Mouse (Mus musculus): ENCODE data around the gene Cryz. TPM values are rescaled to one million over a fixed set of nuclear protein-coding genes. Genes with fewer than 3 reads are reported as not detected.

Gene Cryz
- polyA plus RNA-seq, 1 experiment from 2014 or later = 15.0 TPM

- Histone ChIP-seq H3K27ac (replicated peaks) (no peak overlapping the region), H3K9me3 (replicated peaks) (no peaks in the 10 kb centered on the region), H3K4me2 (replicated peaks) (no peak overlapping the region), H3K4me3 (replicated peaks) (no peak overlapping the region), H3K9ac (no peak overlapping the region), H3K4me1 (peaks cover 5% of the 10 kb centered on the region), H3K27me3 (peaks cover 12% of the 10 kb centered on the region), H3K36me3 (peaks cover 5% of the 10 kb centered on the region; the same call in 1 of the 2 replicates)
- ATAC-seq (ENCODE audit: insufficient number of reproducible peaks, low FRiP score, low TSS enrichment, low read depth) = no peak
- WGBS = 54% methylated on average over 6 of the region's 6 CpGs
Observed at GRCm38 (mm10) chr3:154573666-154574065, 22.8 kb upstream of the Cryz start.

DNA sequence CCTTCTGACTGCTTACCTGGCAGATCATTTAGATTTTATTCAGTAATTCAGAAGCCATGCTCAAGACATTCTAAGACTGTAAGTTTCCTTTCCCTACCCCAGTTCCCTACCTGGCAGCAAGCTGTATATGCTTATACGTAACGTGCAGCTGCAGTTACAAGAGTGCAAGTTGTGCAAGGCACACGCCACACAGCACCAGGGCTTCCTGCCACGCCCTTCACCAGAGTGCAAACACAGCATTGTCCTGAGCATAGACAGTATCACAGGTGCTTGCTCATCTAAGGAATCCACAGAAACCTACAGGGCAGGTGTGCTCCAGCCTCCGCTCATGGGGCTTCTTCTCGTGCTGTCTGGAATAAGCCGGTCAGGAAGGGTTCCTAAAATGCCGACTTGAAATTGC is 18.6 kb upstream of the Cryz start:
- Histone ChIP-seq H3K4me2 (replicated peaks) (no peak overlapping the region), H3K9me3 (replicated peaks) (no peaks in the 10 kb centered on the region), H3K36me3 (peaks cover 22% of the 10 kb centered on the region), H3K27me3 (no peaks in the 10 kb centered on the region), H3K27ac (replicated peaks) (no peak overlapping the region), H3K9ac (no peak overlapping the region), H3K4me3 (replicated peaks) (no peak overlapping the region), H3K4me1 (no peaks in the 10 kb centered on the region)
- WGBS = 90% methylated on average over 8 of the region's 8 CpGs
- no peak for ATAC-seq (ENCODE audit: insufficient number of reproducible peaks, low FRiP score, low TSS enrichment, low read depth)

DNA sequence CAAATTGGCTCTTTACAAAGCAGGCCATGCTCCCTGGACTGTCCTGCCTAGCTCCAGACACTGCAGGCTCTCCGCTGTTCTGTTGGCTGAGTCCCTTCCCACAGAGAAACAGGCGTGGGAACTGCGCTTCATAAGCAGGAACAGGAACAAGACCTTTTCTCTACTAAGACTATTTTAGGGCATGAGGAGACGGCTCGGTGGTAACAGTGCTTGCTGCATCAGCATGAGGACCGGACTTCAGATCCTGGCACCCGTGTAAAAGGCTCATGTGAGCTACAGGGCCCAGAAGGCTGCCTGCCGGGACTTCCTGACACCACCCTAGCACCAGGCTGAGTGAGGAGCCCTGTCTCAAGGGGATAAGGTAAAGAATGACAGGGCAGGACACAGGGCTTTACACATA is 12.2 kb upstream of the Cryz start:
- Histone ChIP-seq H3K36me3 (peaks cover 25% of the 10 kb centered on the region), H3K27ac (replicated peaks) (no peak overlapping the region), H3K9ac (no peak overlapping the region), H3K4me1 (no peaks in the 10 kb centered on the region), H3K4me3 (replicated peaks) (no peak overlapping the region), H3K27me3 (no peaks in the 10 kb centered on the region), H3K9me3 (replicated peaks) (no peaks in the 10 kb centered on the region), H3K4me2 (replicated peaks) (no peak overlapping the region)
- WGBS = 68% methylated on average over 8 of the region's 8 CpGs
- ATAC-seq (ENCODE audit: insufficient number of reproducible peaks, low FRiP score, low TSS enrichment, low read depth) = no peak

GRCm38 (mm10) chr3:154590971-154591370 is 5.5 kb upstream of the Cryz start:
- 93% methylated on average over 5 of the region's 5 CpGs for WGBS
- peaks cover 48% of the 10 kb centered on the region for H3K36me3 ChIP-seq
- H3K27me3 ChIP-seq = no peaks in the 10 kb centered on the region
- H3K9ac ChIP-seq = no peak overlapping the region
- no peak overlapping the region for H3K27ac ChIP-seq (replicated peaks)
- no peak overlapping the region for H3K4me3 ChIP-seq (replicated peaks)
- no peaks in the 10 kb centered on the region for H3K9me3 ChIP-seq (replicated peaks)
- no peak for ATAC-seq (ENCODE audit: insufficient number of reproducible peaks, low FRiP score, low TSS enrichment, low read depth)
- H3K4me2 ChIP-seq (replicated peaks) = no peak overlapping the region
- H3K4me1 ChIP-seq = no peaks in the 10 kb centered on the region

DNA sequence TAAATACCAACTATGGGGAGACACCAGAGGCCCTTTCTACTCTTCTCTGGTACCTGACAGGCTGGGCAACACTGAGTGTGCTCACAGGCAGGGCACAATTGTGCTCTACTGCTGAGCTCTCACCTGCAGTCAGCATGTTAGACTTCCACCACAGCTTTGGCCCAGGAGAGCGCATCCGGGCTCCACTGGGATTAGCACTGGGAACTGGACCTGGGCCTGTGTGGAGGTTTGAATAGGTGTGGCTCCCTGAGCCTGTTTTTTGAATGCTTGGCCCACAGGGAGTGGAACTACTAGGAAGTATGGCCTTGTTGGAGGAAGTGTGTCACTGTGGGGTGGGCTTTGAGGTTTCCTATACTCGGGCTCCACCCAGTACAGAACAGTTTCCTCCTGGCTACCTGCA is 4.9 kb upstream of the Cryz start:
- no peaks in the 10 kb centered on the region for H3K9me3 ChIP-seq (replicated peaks)
- H3K4me1 ChIP-seq = peaks cover 4% of the 10 kb centered on the region; the same call in 1 of the 2 replicates
- peaks cover 47% of the 10 kb centered on the region for H3K36me3 ChIP-seq
- no peak for ATAC-seq (ENCODE audit: insufficient number of reproducible peaks, low FRiP score, low TSS enrichment, low read depth)
- no peak overlapping the region for H3K9ac ChIP-seq
- H3K4me2 ChIP-seq (replicated peaks) = no peak overlapping the region
- H3K27ac ChIP-seq (replicated peaks) = no peak overlapping the region
- H3K27me3 ChIP-seq = no peaks in the 10 kb centered on the region
- no peak overlapping the region for H3K4me3 ChIP-seq (replicated peaks)
- 91% methylated on average over 3 of the region's 3 CpGs for WGBS

GRCm38 (mm10) chr3:154593596-154593995 is 2.9 kb upstream of the Cryz start:
- H3K9ac ChIP-seq = no peak overlapping the region
- no peak overlapping the region for H3K4me3 ChIP-seq (replicated peaks)
- no peak for ATAC-seq (ENCODE audit: insufficient number of reproducible peaks, low FRiP score, low TSS enrichment, low read depth)
- peaks cover 4% of the 10 kb centered on the region; the same call in 1 of the 2 replicates for H3K4me1 ChIP-seq
- no peaks in the 10 kb centered on the region for H3K9me3 ChIP-seq (replicated peaks)
- 89% methylated on average over 6 of the region's 6 CpGs for WGBS
- peaks cover 47% of the 10 kb centered on the region for H3K36me3 ChIP-seq
- no peak overlapping the region for H3K4me2 ChIP-seq (replicated peaks)
- no peaks in the 10 kb centered on the region for H3K27me3 ChIP-seq
- no peak overlapping the region for H3K27ac ChIP-seq (replicated peaks)

DNA sequence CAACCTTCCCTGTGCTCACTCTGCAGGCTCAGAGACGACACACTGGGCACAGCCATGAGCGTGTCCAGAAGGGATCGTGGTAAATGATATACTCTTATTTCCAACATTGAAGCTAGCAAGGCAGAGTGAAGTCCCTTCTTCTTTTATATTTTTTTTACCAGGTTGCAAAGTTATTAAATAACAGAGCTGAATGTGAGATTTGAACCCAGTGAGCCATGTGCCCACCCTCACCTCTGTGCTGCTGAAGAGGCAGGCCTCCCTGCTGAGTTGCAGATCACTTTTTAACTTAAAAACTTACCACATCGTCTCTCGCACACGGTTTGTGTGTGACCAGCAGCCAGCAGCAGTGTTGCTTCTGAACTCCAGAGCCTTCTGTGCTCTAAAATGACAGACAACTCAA is 2.4 kb upstream of the Cryz start:
- H3K9ac ChIP-seq = no peak overlapping the region
- no peaks in the 10 kb centered on the region for H3K27me3 ChIP-seq
- peaks cover 47% of the 10 kb centered on the region for H3K36me3 ChIP-seq
- WGBS = 90% methylated on average over 6 of the region's 6 CpGs
- ATAC-seq (ENCODE audit: insufficient number of reproducible peaks, low FRiP score, low TSS enrichment, low read depth) = no peak
- H3K27ac ChIP-seq (replicated peaks) = no peak overlapping the region
- peaks cover 4% of the 10 kb centered on the region; the same call in 1 of the 2 replicates for H3K4me1 ChIP-seq
- H3K4me3 ChIP-seq (replicated peaks) = no peak overlapping the region
- no peaks in the 10 kb centered on the region for H3K9me3 ChIP-seq (replicated peaks)
- no peak overlapping the region for H3K4me2 ChIP-seq (replicated peaks)

DNA sequence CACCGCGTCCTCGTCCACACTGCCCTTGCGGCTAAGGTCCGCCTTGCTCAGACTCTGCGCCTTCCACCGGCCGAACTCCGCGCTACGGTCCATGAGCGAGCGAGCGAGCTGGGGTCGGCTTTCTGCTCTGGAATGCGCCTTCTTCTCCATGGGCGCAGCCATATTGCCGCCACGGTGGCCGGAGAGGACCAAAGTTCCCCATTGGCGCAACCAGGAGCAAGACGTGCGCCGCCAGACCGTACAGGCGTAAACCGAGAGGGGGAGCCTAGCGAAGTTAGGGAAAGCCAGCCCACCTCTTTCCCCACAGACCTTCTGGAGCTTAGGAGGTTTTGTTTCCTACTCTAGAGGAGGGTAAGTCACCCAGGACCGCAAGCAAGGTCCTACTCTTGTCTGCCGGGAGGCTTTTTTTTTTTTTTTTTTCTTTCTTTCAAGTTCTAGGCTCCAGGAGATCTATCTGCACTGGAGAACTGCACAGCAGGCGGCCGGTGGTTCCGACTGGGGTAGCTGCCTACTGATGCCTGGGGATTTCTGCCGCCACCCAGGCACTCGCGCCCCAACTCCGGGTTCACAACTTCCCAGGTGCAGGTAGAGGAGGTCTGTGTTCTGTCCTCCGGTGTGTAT is 533 bp downstream of the Cryz start, which contains the start of gene Tyw3:
Gene Tyw3, minus strand, starts transcription at position 171 of the 621 bp plus-strand sequence.
- under 1% methylated on average over 38 of the region's 38 CpGs for WGBS
- Histone ChIP-seq H3K4me3 (replicated peaks) (peak within 1 kb of the TSS; percentile 91), H3K4me2 (replicated peaks) (peak within 1 kb of the TSS; percentile 73), H3K27ac (replicated peaks) (peak within 1 kb of the TSS; percentile 98), H3K9ac (peak within 1 kb of the TSS; percentile 84), H3K9me3 (replicated peaks) (no peaks in the 10 kb centered on the region), H3K4me1 (peaks cover 4% of the 10 kb centered on the region; the same call in 1 of the 2 replicates), H3K36me3 (peaks cover 21% of the 10 kb centered on the region), H3K27me3 (no peaks in the 10 kb centered on the region)
- peak; percentile 95 for ATAC-seq (ENCODE audit: insufficient number of reproducible peaks, low FRiP score, low TSS enrichment, low read depth)

GRCm38 (mm10) chr3:154597561-154597960 is 1.1 kb downstream of the Cryz start:
- ATAC-seq (ENCODE audit: insufficient number of reproducible peaks, low FRiP score, low TSS enrichment, low read depth) = no peak
- peak overlapping the region; percentile 91 for H3K4me3 ChIP-seq (replicated peaks)
- peak overlapping the region; percentile 73 for H3K4me2 ChIP-seq (replicated peaks)
- peak overlapping the region; percentile 98 for H3K27ac ChIP-seq (replicated peaks)
- WGBS = 28% methylated on average over 7 of the region's 7 CpGs
- H3K9ac ChIP-seq = peak overlapping the region; percentile 84
- peaks cover 4% of the 10 kb centered on the region; the same call in 1 of the 2 replicates for H3K4me1 ChIP-seq
- no peaks in the 10 kb centered on the region for H3K27me3 ChIP-seq
- no peaks in the 10 kb centered on the region for H3K9me3 ChIP-seq (replicated peaks)
- peaks cover 16% of the 10 kb centered on the region for H3K36me3 ChIP-seq

GRCm38 (mm10) chr3:154602141-154602540 is 5.6 kb downstream of the Cryz start:
- H3K9ac ChIP-seq = no peak overlapping the region
- ATAC-seq (ENCODE audit: insufficient number of reproducible peaks, low FRiP score, low TSS enrichment, low read depth) = no peak

DNA sequence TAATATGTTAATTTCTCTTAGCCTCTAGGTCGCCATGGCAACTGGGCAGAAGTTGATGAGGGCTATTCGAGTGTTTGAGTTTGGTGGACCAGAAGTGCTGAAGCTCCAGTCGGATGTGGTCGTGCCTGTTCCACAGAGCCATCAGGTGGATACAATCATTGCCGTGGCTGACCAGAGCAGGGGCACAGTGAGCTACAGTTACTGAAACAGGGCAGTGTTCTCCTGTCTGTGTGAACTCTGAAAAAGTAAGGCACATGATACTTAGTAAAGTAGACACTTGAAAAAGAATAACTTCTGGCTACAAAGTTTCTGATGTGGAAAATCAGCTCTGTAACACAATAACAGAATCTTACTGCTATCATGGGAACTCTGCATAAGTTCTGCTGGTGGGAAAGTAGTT is 8.4 kb downstream of the Cryz start:
- H3K4me1 ChIP-seq = no peaks in the 10 kb centered on the region
- no peak overlapping the region for H3K4me2 ChIP-seq (replicated peaks)
- no peak overlapping the region for H3K27ac ChIP-seq (replicated peaks)
- no peak overlapping the region for H3K9ac ChIP-seq
- no peaks in the 10 kb centered on the region for H3K27me3 ChIP-seq
- no peaks in the 10 kb centered on the region for H3K9me3 ChIP-seq (replicated peaks)
- ATAC-seq (ENCODE audit: insufficient number of reproducible peaks, low FRiP score, low TSS enrichment, low read depth) = no peak
- H3K4me3 ChIP-seq (replicated peaks) = no peak overlapping the region
- H3K36me3 ChIP-seq = peaks cover 9% of the 10 kb centered on the region; the same call in 1 of the 2 replicates
- WGBS = 71% methylated on average over 5 of the region's 5 CpGs

More at GRCm38 (mm10) chr3:154602141-154602540, 5.6 kb downstream of the Cryz start:
- Histone ChIP-seq H3K9me3 (replicated peaks) (no peaks in the 10 kb centered on the region), H3K27me3 (no peaks in the 10 kb centered on the region), H3K4me2 (replicated peaks) (no peak overlapping the region), H3K4me1 (no peaks in the 10 kb centered on the region), H3K36me3 (peaks cover 6% of the 10 kb centered on the region; the same call in 1 of the 2 replicates), H3K4me3 (replicated peaks) (no peak overlapping the region), H3K27ac (replicated peaks) (no peak overlapping the region)

DNA sequence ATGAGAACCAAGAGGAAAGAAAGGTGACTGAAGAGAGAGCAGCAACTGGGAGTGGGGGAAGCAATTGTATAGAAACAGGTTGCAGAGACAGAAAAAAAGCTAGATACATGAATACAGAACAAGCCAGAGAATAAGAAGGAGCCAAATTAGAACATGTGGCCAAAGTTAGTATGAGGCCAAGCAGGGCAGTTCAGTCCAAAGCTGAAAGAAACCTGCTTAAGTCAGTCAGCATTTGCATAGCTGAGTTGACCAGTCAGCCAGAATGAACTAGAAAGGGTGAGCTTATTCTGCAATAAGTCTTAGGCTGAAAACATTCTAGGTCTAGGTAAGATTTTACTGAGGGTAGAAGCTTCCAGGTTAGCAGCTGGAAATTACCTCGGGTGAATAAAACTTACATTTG is 11.4 kb downstream of the Cryz start:
- Histone ChIP-seq H3K4me2 (replicated peaks) (no peak overlapping the region), H3K4me1 (no peaks in the 10 kb centered on the region), H3K4me3 (replicated peaks) (no peak overlapping the region), H3K36me3 (peaks cover 15% of the 10 kb centered on the region; the same call in 1 of the 2 replicates), H3K9ac (no peak overlapping the region), H3K27ac (replicated peaks) (no peak overlapping the region), H3K27me3 (no peaks in the 10 kb centered on the region), H3K9me3 (replicated peaks) (no peaks in the 10 kb centered on the region)
- 91% methylated on average over 1 of the region's 1 CpGs for WGBS
- ATAC-seq (ENCODE audit: insufficient number of reproducible peaks, low FRiP score, low TSS enrichment, low read depth) = no peak
